ENCODE assay signal across 8 mouse cellular contexts in genomic region chr11:97280216-97280861, GRCm38 (mm10). TPM values are rescaled to one million over a fixed set of nuclear protein-coding genes. Genes with fewer than 3 reads are reported as not detected.
DNase-seq lines count a peak whose midpoint lies in the region; ATAC-seq and TF ChIP-seq lines count a peak whose summit lies in the region.

Gene Npepps (minus strand): TSS chr11:97280638.

- under 1% methylated on average over 45 of the region's 83 CpGs for WGBS in forebrain, embryonic 11.5 days
- WGBS in heart, embryonic 15.5 days: 0% methylated on average over 45 of the region's 83 CpGs
- WGBS in liver, embryonic 16.5 days (ENCODE audit: insufficient replicate concordance): under 1% methylated on average over 47 of the region's 83 CpGs
- WGBS in neural tube, embryonic 12.5 days: under 1% methylated on average over 66 of the region's 83 CpGs
- under 1% methylated on average over 33 of the region's 83 CpGs for WGBS in stomach, postnatal 0 days

- H3K4me3 ChIP-seq in CH12.LX (replicated peaks in 1 of 3; ENCODE audit: low read depth in 2 of 3, low read length in 2 of 3, poor library complexity in 1 of 3): peak within 1 kb of the TSS; percentile 82 to 99 (median 91)
- H3K4me3 ChIP-seq in forebrain, embryonic 11.5 days (ENCODE audit: low read depth, low read length): peak within 1 kb of the TSS; percentile 99
- peak within 1 kb of the TSS; percentile 99 for H3K4me3 ChIP-seq in heart, embryonic 15.5 days
- peak within 1 kb of the TSS; percentile 99 for H3K4me3 ChIP-seq in liver, embryonic 16.5 days (ENCODE audit: low read depth, low read length)
- H3K4me3 ChIP-seq in neural tube, embryonic 12.5 days: peak within 1 kb of the TSS; percentile 98
- peak within 1 kb of the TSS; percentile 99 for H3K4me3 ChIP-seq in stomach, postnatal 0 days (ENCODE audit: low read depth, low read length)

- ATAC-seq in forebrain, embryonic 11.5 days (replicated peaks; ENCODE audit: low FRiP score): peak; percentile 81
- ATAC-seq in heart, embryonic 15.5 days (replicated peaks; ENCODE audit: insufficient number of reproducible peaks, insufficient read depth, low FRiP score, low read depth): peak; percentile 64
- ATAC-seq in liver, embryonic 16.5 days (ENCODE audit: low read depth): peak; percentile 90
- peak; percentile 64 for ATAC-seq in neural tube, embryonic 12.5 days (ENCODE audit: low FRiP score, low read depth)
- ATAC-seq in stomach, postnatal 0 days (ENCODE audit: low FRiP score, low TSS enrichment): peak; percentile 81

- peak within 1 kb of the TSS; percentile 99 for H3K9ac ChIP-seq in CH12.LX (ENCODE audit: insufficient read depth, low read depth)
- H3K9ac ChIP-seq in forebrain, embryonic 11.5 days (ENCODE audit: low read length): peak within 1 kb of the TSS; percentile 97
- peak within 1 kb of the TSS; percentile 100 for H3K9ac ChIP-seq in heart, embryonic 15.5 days
- peak within 1 kb of the TSS; percentile 98 for H3K9ac ChIP-seq in liver, embryonic 16.5 days (ENCODE audit: low read depth, low read length)
- peak within 1 kb of the TSS; percentile 99 for H3K9ac ChIP-seq in neural tube, embryonic 12.5 days
- H3K9ac ChIP-seq in stomach, postnatal 0 days (ENCODE audit: low read length): peak within 1 kb of the TSS; percentile 100

- no peaks in the 10 kb centered on the region for H3K27me3 ChIP-seq in CH12.LX (replicated peaks)
- H3K27me3 ChIP-seq in forebrain, embryonic 11.5 days (ENCODE audit: control insufficient read depth, insufficient read depth, low read length): no peaks in the 10 kb centered on the region
- H3K27me3 ChIP-seq in heart, embryonic 15.5 days: no peaks in the 10 kb centered on the region
- H3K27me3 ChIP-seq in liver, embryonic 16.5 days (ENCODE audit: control insufficient read depth, insufficient read depth, low read depth, low read length): no peaks in the 10 kb centered on the region
- no peaks in the 10 kb centered on the region for H3K27me3 ChIP-seq in neural tube, embryonic 12.5 days (replicated peaks)
- no peaks in the 10 kb centered on the region for H3K27me3 ChIP-seq in stomach, postnatal 0 days (ENCODE audit: control insufficient read depth, insufficient read depth, low read length)

- peak; percentile 88 for TF ChIP-seq POLR2A in CH12.LX (IDR thresholded peaks at IDR 0.05; ENCODE audit: low read depth, low read length)

- in situ Hi-C loops in CH12.LX (cut with MboI; ENCODE audit: low pct_ligation_motif_present, low pct_unique_long_range_greater_than_20kb, low sequenced_read_pairs): no loop called here

- H3K79me2 ChIP-seq in CH12.LX (replicated peaks; ENCODE audit: control insufficient read depth, extremely low read depth, insufficient read depth, poor library complexity, severe bottlenecking): peaks cover 49% of the 10 kb centered on the region

- no peaks in the 10 kb centered on the region for H3K36me3 ChIP-seq in CH12.LX (replicated peaks in 1 of 2; ENCODE audit: control insufficient read depth in 1 of 2, insufficient read depth in 1 of 2, low read length in 1 of 2)
- no peaks in the 10 kb centered on the region for H3K36me3 ChIP-seq in forebrain, embryonic 11.5 days (ENCODE audit: control insufficient read depth, insufficient read depth, low read length)
- H3K36me3 ChIP-seq in heart, embryonic 15.5 days: no peaks in the 10 kb centered on the region
- H3K36me3 ChIP-seq in liver, embryonic 16.5 days (ENCODE audit: control insufficient read depth, insufficient read depth): no peaks in the 10 kb centered on the region
- no peaks in the 10 kb centered on the region for H3K36me3 ChIP-seq in neural tube, embryonic 12.5 days
- no peaks in the 10 kb centered on the region for H3K36me3 ChIP-seq in stomach, postnatal 0 days (ENCODE audit: control insufficient read depth, insufficient read depth, low read length)

- H3K9me3 ChIP-seq in CH12.LX (replicated peaks; ENCODE audit: low read length): no peaks in the 10 kb centered on the region
- no peaks in the 10 kb centered on the region for H3K9me3 ChIP-seq in forebrain, embryonic 11.5 days (ENCODE audit: control insufficient read depth, low read length)
- H3K9me3 ChIP-seq in heart, embryonic 15.5 days (replicated peaks): no peaks in the 10 kb centered on the region
- H3K9me3 ChIP-seq in liver, embryonic 16.5 days (replicated peaks; ENCODE audit: control insufficient read depth, low read length): no peaks in the 10 kb centered on the region
- no peaks in the 10 kb centered on the region for H3K9me3 ChIP-seq in neural tube, embryonic 12.5 days
- no peaks in the 10 kb centered on the region for H3K9me3 ChIP-seq in stomach, postnatal 0 days (ENCODE audit: control insufficient read depth, low read length)

- peak; percentile 7 for TF ChIP-seq RAD21 in CH12.LX (IDR thresholded peaks at IDR 0.05; ENCODE audit: low read depth, low read length)

- H3K27ac ChIP-seq in CH12.LX (ENCODE audit: insufficient read depth, low read depth): peak within 1 kb of the TSS; percentile 71
- H3K27ac ChIP-seq in forebrain, embryonic 11.5 days (ENCODE audit: low read depth, low read length): peak within 1 kb of the TSS; percentile 97
- H3K27ac ChIP-seq in heart, embryonic 15.5 days: peak within 1 kb of the TSS; percentile 100
- peak within 1 kb of the TSS; percentile 92 for H3K27ac ChIP-seq in liver, embryonic 16.5 days (ENCODE audit: low read length)
- H3K27ac ChIP-seq in neural tube, embryonic 12.5 days: peak within 1 kb of the TSS; percentile 97
- peak within 1 kb of the TSS; percentile 99 for H3K27ac ChIP-seq in stomach, postnatal 0 days (replicated peaks)

- H3K4me1 ChIP-seq in CH12.LX (ENCODE audit: control insufficient read depth in 1 of 2, insufficient read depth in 2 of 2): peaks cover 13 to 53% of the 10 kb centered on the region in 2 experiments
- peaks cover 6% of the 10 kb centered on the region; the same call in 1 of the 2 replicates for H3K4me1 ChIP-seq in forebrain, embryonic 11.5 days (replicated peaks; ENCODE audit: control insufficient read depth, insufficient read depth, low read length)
- peaks cover 26% of the 10 kb centered on the region for H3K4me1 ChIP-seq in heart, embryonic 15.5 days (replicated peaks)
- H3K4me1 ChIP-seq in liver, embryonic 16.5 days (ENCODE audit: control insufficient read depth, low read depth, low read length): peaks cover 27% of the 10 kb centered on the region
- H3K4me1 ChIP-seq in neural tube, embryonic 12.5 days: peaks cover 13% of the 10 kb centered on the region
- H3K4me1 ChIP-seq in stomach, postnatal 0 days (replicated peaks; ENCODE audit: control insufficient read depth, insufficient read depth): no peaks in the 10 kb centered on the region

- DNase-seq in CH12.LX (ENCODE audit: extremely low read depth): peak; percentile 66
- DNase-seq in c-Kit-positive CD71-negative TER-119-negative erythroid progenitor cells, embryonic 14.5 days (ENCODE audit: low read depth): peak; percentile 37
- peak; percentile 91 for DNase-seq in forebrain, embryonic 11.5 days (ENCODE audit: low spot score)
- DNase-seq in kidney, postnatal 25 days: peak; percentile 73 to 92
- DNase-seq in stomach, postnatal 0 days (ENCODE audit: low spot score): peak; percentile 89

- peak in 1 of 2 experiments; percentile 30; a peak in 2 of 4 replicates for TF ChIP-seq CTCF in CH12.LX (conservative IDR thresholded peaks at IDR 0.05 in 1 of 2, IDR thresholded peaks at IDR 0.05 in 1 of 2; ENCODE audit: low read depth in 2 of 2, low read length in 2 of 2)
- TF ChIP-seq CTCF in stomach, postnatal 0 days (IDR thresholded peaks at IDR 0.05; ENCODE audit: low read depth): peak; percentile 34; the same call in 1 of the 2 replicates

- TF ChIP-seq EP300 in CH12.LX (IDR thresholded peaks at IDR 0.05; ENCODE audit: low read length): no peak
- no peak for TF ChIP-seq EP300 in stomach, postnatal 0 days (optimal IDR thresholded peaks at IDR 0.05)

- dilution Hi-C loops in CH12.LX (cut with MboI; ENCODE audit: extremely low pct_ligation_motif_present, extremely low pct_unique_long_range_greater_than_20kb, low sequenced_read_pairs): no loop called here

- H3K4me2 ChIP-seq in CH12.LX (ENCODE audit: insufficient read depth, low read depth, poor library complexity, severe bottlenecking): peak within 1 kb of the TSS; percentile 100
- peak within 1 kb of the TSS; percentile 81 for H3K4me2 ChIP-seq in forebrain, embryonic 11.5 days (ENCODE audit: low read depth, low read length, severe bottlenecking)
- H3K4me2 ChIP-seq in heart, embryonic 15.5 days: peak within 1 kb of the TSS; percentile 73
- H3K4me2 ChIP-seq in liver, embryonic 16.5 days (ENCODE audit: low read depth, low read length): peak within 1 kb of the TSS; percentile 93
- peak within 1 kb of the TSS; percentile 66 for H3K4me2 ChIP-seq in neural tube, embryonic 12.5 days (replicated peaks)
- H3K4me2 ChIP-seq in stomach, postnatal 0 days (replicated peaks; ENCODE audit: low read depth): peak within 1 kb of the TSS; percentile 53

TF ChIP-seq in CH12.LX, 34 proteins besides CTCF, POLR2A, EP300 and RAD21 (continues in another document):
- TF ChIP-seq NELFE (IDR thresholded peaks at IDR 0.05; ENCODE audit: low read depth, low read length) (peak; percentile 78), IRF4 (IDR thresholded peaks at IDR 0.05; ENCODE audit: low read depth, low read length) (no peak), ZMIZ1 (IDR thresholded peaks at IDR 0.05; ENCODE audit: low read depth, low read length) (peak; percentile 14; the same call in 1 of the 2 replicates), ELF1 (IDR thresholded peaks at IDR 0.05; ENCODE audit: low read depth, low read length) (0 out of 2 replicates have a peak, but pooled peaks have one; percentile 6), CHD2 (IDR thresholded peaks at IDR 0.05; ENCODE audit: low read length) (no peak), PAX5 (IDR thresholded peaks at IDR 0.05; ENCODE audit: low read length) (no peak), MXI1 (IDR thresholded peaks at IDR 0.05; ENCODE audit: low read depth, low read length) (peak; percentile 44), MAZ (IDR thresholded peaks at IDR 0.05; ENCODE audit: low read depth, low read length) (no peak), ZC3H11A (IDR thresholded peaks at IDR 0.05; ENCODE audit: low read depth, low read length) (no peak), BHLHE40 (IDR thresholded peaks at IDR 0.05; ENCODE audit: low read depth, low read length) (peak; percentile 24; the same call in 1 of the 2 replicates), HCFC1 (IDR thresholded peaks at IDR 0.05; ENCODE audit: low read depth, low read length) (peak; percentile 37), NRF1 (IDR thresholded peaks at IDR 0.05; ENCODE audit: low read depth, low read length) (peak; percentile 55; the same call in 1 of the 2 replicates)

RNA-seq across cellular contexts. Expression of gene Npepps, which starts in this region (rescaled TPM):
- total RNA-seq in CH12.LX (2012; rRNA removed) (37.6 and 42.5 TPM in 2 replicates), CH12.LX (2014; rRNA removed) (29.8 and 33.8 TPM in 2 replicates)
- 50.8 and 56.3 TPM in 2 replicates for polyA plus RNA-seq in CH12.LX (2012; ENCODE audit: insufficient read length, low read depth)
- 108 and 122 TPM in 2 replicates for polyA plus RNA-seq in forebrain, embryonic 11.5 days (2014; fragmentation: Nextera tagmentation; extraction: Ambion mirVana)
- 90.4 and 90.7 TPM in 2 replicates for polyA plus RNA-seq in heart, embryonic 15.5 days (2015; fragmentation: Nextera tagmentation; extraction: Ambion mirVana)
- polyA plus RNA-seq in liver, embryonic 16.5 days (2015; fragmentation: Nextera tagmentation; extraction: Ambion mirVana): 20.7 and 23.4 TPM in 2 replicates
- polyA plus RNA-seq in neural tube, embryonic 12.5 days (2016; fragmentation: Nextera tagmentation; extraction: Ambion mirVana): 127 and 133 TPM in 2 replicates
- polyA plus RNA-seq in stomach, postnatal 0 days (2015; fragmentation: Nextera tagmentation; extraction: Ambion mirVana): 43.4 and 52.8 TPM in 2 replicates

Comparison
In these comparisons a context has a peak if more than half of its experiments do, and no peak if none do; other contexts are left out.
1. Peak in every context shown above with its lines: DNase-seq, ATAC-seq, H3K4me3 ChIP-seq and H3K27ac ChIP-seq.
2. DNase-seq: peak in every context shown above with its lines; median percentile 91 in forebrain, embryonic 11.5 days; 89 in stomach, postnatal 0 days; 82 in kidney, postnatal 25 days; 66 in CH12.LX; 37 in c-Kit-positive CD71-negative TER-119-negative erythroid progenitor cells, embryonic 14.5 days.